Mouse (Mus musculus): ENCODE results near the gene Dclk1.

The Dclk1 gene

GRCm38 (mm10) chr3:55587434-55587971 is 345.3 kb downstream of the Dclk1 start:
- no peak for DNase-seq (ENCODE audit: low spot score in 2 of 2)

- no peak for DNase-seq (ENCODE audit: low spot score in 2 of 2)
These were observed 346.1 kb downstream of the Dclk1 start for GRCm38 (mm10) chr3:55587972-55588946.
